Mouse (Mus musculus) C3H10T1/2 (cell line): Measurements from ENCODE around the gene Piwil1. TPM values are rescaled to one million over a fixed set of nuclear protein-coding genes. Genes with fewer than 3 reads are reported as not detected.

Source experiments
- polyA plus RNA-seq, 2 experiments: library from polyadenylated mRNA; unstranded; fragments of >200 nt; fragmentation: generic; extraction: Trizol; gene quantifications; one replicate each; pipeline ENCODE4 v1.2.1; 2012; ENCODE audit warnings: missing spikeins in 2 of 2

Piwil1 gene
- not detected for polyA plus RNA-seq

DNA sequence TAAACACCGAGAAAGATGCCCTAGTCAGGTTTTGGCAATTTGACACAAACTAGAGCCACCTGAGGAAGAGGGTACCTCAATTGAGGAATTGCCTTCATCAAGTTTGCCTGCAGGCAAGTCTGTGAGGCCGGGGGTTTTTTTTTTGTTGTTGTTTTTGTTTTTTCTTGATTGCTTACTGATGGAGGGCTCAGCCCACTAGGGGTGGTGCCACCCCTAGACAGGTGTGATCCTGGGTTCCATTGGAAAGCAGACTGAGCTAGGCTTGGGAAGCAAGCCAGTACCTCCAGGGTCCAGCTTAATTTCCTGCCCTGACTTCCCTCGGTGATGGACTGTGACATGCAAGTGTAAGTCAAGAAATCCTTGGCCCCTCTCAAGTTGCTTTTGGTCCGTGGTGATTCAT lies at the start of gene Piwil1:
Gene Piwil1 (plus strand): TSS at position 301 of the 400 bp plus-strand sequence.

Other genes with a start within 250 kb of the Piwil1 start
- gene Fzd10, start 101.7 kb upstream of the Piwil1 start, polyA plus RNA-seq: not detected